19 mouse cellular contexts compared by ENCODE assay signal in the genomic region with DNA sequence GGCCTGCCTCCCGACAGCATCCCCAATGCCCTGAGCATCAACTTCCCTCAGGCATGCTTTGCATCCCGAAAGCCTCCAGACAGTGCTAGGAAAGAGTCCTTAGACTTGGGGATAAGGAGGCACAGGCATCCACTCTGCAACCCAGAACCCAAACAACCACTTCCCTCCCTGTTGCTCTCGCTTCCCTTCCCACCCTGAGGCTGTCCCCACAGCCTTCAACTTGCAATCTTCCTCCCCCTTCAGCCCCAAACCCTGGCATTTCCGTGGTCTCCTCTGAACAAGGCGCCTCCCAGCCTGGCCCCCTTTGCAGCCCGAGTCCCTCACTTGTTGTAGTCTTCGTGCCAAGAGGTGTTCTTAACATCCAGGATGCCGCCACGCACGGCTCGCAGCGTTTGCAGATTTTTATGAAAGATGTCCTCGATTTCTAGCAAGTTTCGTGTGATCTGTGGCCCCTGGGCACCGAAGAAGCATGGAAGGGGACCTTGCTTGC. TPM values are rescaled to one million over a fixed set of nuclear protein-coding genes. Genes with fewer than 3 reads are reported as not detected.
DNase-seq lines count a peak whose midpoint lies in the region; ATAC-seq and TF ChIP-seq lines count a peak whose summit lies in the region.
"Had no signal": no experiment of that assay in that cellular context is flagged by ENCODE, and none has a peak within 500 bp of the region (broad histone marks: within the 10 kb centered on the region; RNA-seq: fewer than 3 reads in every experiment).

No protein-coding gene starts in this region.

- no peak overlapping the region for H3K4me2 ChIP-seq in heart, embryonic 13.5 days
- peak overlapping the region; percentile 15 for H3K4me2 ChIP-seq in limb, embryonic 14.5 days (replicated peaks; ENCODE audit: low read depth, low read length, severe bottlenecking)
- H3K4me2 ChIP-seq: hindbrain, embryonic 15.5 days; liver, embryonic 11.5 days; lung, embryonic 15.5 days; neural tube, embryonic 13.5 days had no signal

- ATAC-seq in heart, embryonic 13.5 days (ENCODE audit: extremely low read depth, insufficient number of reproducible peaks, low FRiP score, low TSS enrichment) = no peak
- ATAC-seq in limb, embryonic 14.5 days (ENCODE audit: low FRiP score, low read depth) = no peak
- ATAC-seq: forebrain, embryonic 16.5 days had no signal

- DNase-seq in heart, postnatal 4 days = no peak
- DNase-seq in thymus, postnatal 14 days = peak; percentile 24
- no peak for DNase-seq in thymus, postnatal 25 days
- no peak for DNase-seq in limb, embryonic 14.5 days (ENCODE audit: low spot score)
- DNase-seq in right cerebral cortex, adult 2 months (ENCODE audit: low spot score in 2 of 2) = no peak
- no peak for DNase-seq in kidney, adult 8-10 months
- DNase-seq: adrenal gland, postnatal 25 days; cerebellum, adult 9-10 months; heart, postnatal 10 days; kidney, adult 18-20 months; kidney, postnatal 25 days; right cerebral cortex, postnatal 14 days had no signal

- H3K27me3 ChIP-seq in heart, embryonic 13.5 days (replicated peaks) = peaks cover 39% of the 10 kb centered on the region
- no peaks in the 10 kb centered on the region for H3K27me3 ChIP-seq in limb, embryonic 14.5 days (ENCODE audit: control insufficient read depth, insufficient read depth, low read length)
- H3K27me3 ChIP-seq: hindbrain, embryonic 15.5 days; lung, embryonic 15.5 days; neural tube, embryonic 13.5 days had no signal

- H3K9me3 ChIP-seq in heart, embryonic 13.5 days = no peaks in the 10 kb centered on the region
- no peaks in the 10 kb centered on the region for H3K9me3 ChIP-seq in limb, embryonic 14.5 days (ENCODE audit: control insufficient read depth, low read length)
- H3K9me3 ChIP-seq: hindbrain, embryonic 15.5 days; lung, embryonic 15.5 days; neural tube, embryonic 13.5 days had no signal

- H3K9ac ChIP-seq in heart, embryonic 13.5 days = peak overlapping the region; percentile 10; the same call in 1 of the 2 replicates
- H3K9ac ChIP-seq in limb, embryonic 14.5 days (ENCODE audit: low read depth, low read length, severe bottlenecking) = peak overlapping the region; percentile 12
- H3K9ac ChIP-seq: hindbrain, embryonic 15.5 days; lung, embryonic 15.5 days; neural tube, embryonic 13.5 days had no signal

- 59% methylated on average over 15 of the region's 15 CpGs for WGBS in heart, embryonic 13.5 days
- 57% methylated on average over 15 of the region's 15 CpGs for WGBS in limb, embryonic 14.5 days

- H3K4me1 ChIP-seq in heart, embryonic 13.5 days = peaks cover 25% of the 10 kb centered on the region
- peaks cover 22% of the 10 kb centered on the region for H3K4me1 ChIP-seq in limb, embryonic 14.5 days (ENCODE audit: control insufficient read depth, insufficient read depth, low read length)
- H3K4me1 ChIP-seq: hindbrain, embryonic 15.5 days had no signal

- H3K4me3 ChIP-seq in heart, embryonic 13.5 days = no peak overlapping the region
- H3K4me3 ChIP-seq in limb, embryonic 14.5 days (replicated peaks; ENCODE audit: low read length) = no peak overlapping the region
- H3K4me3 ChIP-seq: erythroblast, embryonic 14.5 days; hindbrain, embryonic 15.5 days; lung, embryonic 15.5 days; neural tube, embryonic 13.5 days had no signal

- TF ChIP-seq POLR2A in limb, embryonic 14.5 days (IDR thresholded peaks at IDR 0.05; ENCODE audit: borderline replicate concordance, extremely low read depth, insufficient read depth, insufficient read length) = no peak

- no peak overlapping the region for H3K27ac ChIP-seq in heart, embryonic 13.5 days (replicated peaks)
- peak overlapping the region; percentile 6; the same call in 1 of the 2 replicates for H3K27ac ChIP-seq in limb, embryonic 14.5 days (replicated peaks; ENCODE audit: low read depth, low read length)
- H3K27ac ChIP-seq: hindbrain, embryonic 15.5 days; lung, embryonic 15.5 days; neural tube, embryonic 13.5 days had no signal

- H3K36me3 ChIP-seq in heart, embryonic 13.5 days = no peaks in the 10 kb centered on the region
- no peaks in the 10 kb centered on the region for H3K36me3 ChIP-seq in limb, embryonic 14.5 days (ENCODE audit: control insufficient read depth, insufficient read depth, low read length)
- H3K36me3 ChIP-seq: hindbrain, embryonic 15.5 days; lung, embryonic 15.5 days; neural tube, embryonic 13.5 days had no signal

RNA-seq across cellular contexts. Expression of gene Dnah2, which starts 32.7 kb away (rescaled TPM):
- polyA plus RNA-seq in heart, embryonic 13.5 days (2015; fragmentation: Nextera tagmentation; extraction: Ambion mirVana) = 0.07 and 0.28 TPM in 2 replicates
- under 1 TPM; 0.20 to 0.50 TPM for total RNA-seq in heart, postnatal 4 days (2021)
- polyA plus RNA-seq in limb, embryonic 14.5 days (2012; rRNA removed) = 4.5 and 4.7 TPM in 2 replicates
- polyA plus RNA-seq in limb, embryonic 14.5 days (2014; fragmentation: Nextera tagmentation; extraction: Ambion mirVana) = 3.6 and 4.2 TPM in 2 replicates
- polyA plus RNA-seq: erythroblast, embryonic 14.5 days had no signal

RNA-seq across cellular contexts. Expression of gene Efnb3, which starts 43.8 kb away (rescaled TPM):
- 56.2 and 59.9 TPM in 2 replicates for polyA plus RNA-seq in heart, embryonic 13.5 days (2015; fragmentation: Nextera tagmentation; extraction: Ambion mirVana)
- total RNA-seq in heart, postnatal 4 days (2021) = 100 to 1,000 TPM in 1 of 2 experiments, 10 to 100 TPM in 1; 98.5 to 117 TPM
- polyA plus RNA-seq in limb, embryonic 14.5 days (2012; rRNA removed) = 57.6 and 78.1 TPM in 2 replicates
- 12.7 and 14.6 TPM in 2 replicates for polyA plus RNA-seq in limb, embryonic 14.5 days (2014; fragmentation: Nextera tagmentation; extraction: Ambion mirVana)
